Mouse (Mus musculus): ENCODE measurements around the gene Prkra. TPM values are rescaled to one million over a fixed set of nuclear protein-coding genes. Genes with fewer than 3 reads are reported as not detected.

Prkra gene
- polyA plus RNA-seq (2017; shearing (Covaris generic)): 1 to 10 TPM; 7.7 to 8.8 TPM

DNA sequence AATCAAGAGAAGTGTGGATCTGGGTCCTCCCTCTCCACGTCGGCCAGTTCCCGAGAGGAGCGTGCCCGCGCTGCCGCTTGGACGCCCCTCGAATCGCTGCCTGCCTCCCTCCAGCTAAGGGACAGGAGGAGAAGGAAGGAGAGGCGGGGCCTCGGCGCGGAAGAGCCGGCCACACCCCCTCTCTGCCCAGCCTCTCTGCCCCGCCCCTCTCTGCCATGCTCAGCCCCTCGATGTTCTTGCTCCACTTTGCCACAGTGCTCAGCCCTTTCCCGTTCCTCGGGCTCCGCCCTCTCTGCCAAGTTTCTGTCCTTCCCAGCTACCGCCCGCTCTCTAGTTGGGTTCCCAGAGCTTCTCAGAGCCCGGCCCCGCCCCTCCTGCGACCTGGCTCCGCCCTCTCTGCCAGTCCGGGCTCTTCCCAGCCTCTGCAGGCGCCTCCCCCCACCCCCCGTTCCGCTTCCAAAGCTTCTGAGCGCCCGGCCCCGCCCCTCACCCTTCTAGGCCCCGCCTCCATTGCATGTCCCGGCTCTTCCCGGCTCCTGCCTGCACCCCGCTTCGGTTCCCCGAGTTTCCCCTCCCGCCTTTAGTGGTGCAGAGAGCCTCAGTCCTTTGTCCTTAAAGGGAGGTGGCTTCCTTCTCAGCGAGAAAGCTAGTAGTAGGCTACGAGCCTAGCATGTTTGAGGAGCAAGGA lies at the start of gene Prkra, which contains the start of gene Pjvk:
Gene Prkra, minus strand, starts transcription at position 133 of the 688 bp plus-strand sequence.
Gene Pjvk, plus strand, starts transcription at position 594 of the 688 bp plus-strand sequence.

DNA sequence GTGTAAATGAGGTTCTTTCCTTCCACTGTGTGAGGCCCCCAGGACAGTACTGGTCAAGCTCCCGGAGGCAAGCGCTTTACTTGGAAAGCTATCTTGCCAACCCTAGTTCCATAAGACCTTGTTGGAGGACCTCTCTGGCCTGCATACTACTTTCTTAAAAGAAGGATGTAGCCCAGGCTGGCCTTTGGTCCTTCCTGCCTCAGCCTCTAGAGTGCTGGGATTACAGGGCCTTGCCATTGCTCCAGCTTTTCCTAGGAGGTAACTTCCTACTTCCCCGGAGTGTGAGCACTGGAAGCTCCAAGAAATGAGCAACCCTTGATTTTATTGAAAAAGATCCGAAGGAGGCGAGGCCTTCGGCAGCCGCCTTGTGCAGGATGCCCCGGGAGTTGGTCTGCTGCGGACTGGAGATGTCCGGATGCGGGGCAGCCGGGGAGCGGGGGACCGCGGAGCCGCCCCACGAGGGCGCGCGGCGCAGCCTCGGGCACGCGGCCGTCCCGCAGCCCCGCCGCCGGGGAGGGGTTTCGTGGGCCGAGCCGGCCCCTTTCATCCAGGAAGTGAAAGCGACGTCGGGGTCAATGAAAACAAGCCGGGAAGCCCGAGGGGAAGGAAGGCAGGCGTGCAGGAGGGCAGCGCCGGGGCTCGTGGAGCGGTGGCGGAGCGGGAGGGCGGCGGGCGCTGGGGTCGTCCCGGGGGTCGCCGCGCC lies 27.1 kb upstream of the Prkra start, which contains the start of gene Plekha3:
Gene Plekha3, plus strand, starts transcription at position 557 of the 703 bp plus-strand sequence.

DNA sequence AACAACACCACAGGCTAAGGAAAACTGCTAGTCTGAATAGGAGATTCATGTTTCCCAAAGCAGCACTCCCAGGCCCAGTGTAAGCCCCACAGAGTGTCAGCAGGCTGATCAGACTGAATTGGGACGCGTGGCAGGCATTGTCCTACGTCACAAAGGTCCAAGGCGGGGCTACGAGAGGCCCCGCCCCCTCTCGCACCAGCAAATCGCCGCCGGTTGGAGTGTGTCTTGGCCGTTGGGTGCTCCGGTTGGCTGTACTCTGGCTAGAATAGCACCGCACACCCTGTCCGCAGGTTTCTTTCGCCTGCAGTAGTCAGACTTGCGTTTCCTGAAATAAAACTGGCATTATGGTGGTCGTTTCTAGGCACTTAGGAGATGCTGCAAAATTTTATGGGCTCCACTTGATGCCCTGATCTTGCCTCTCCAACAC lies 25.2 kb upstream of the Prkra start, which contains the start of gene Fkbp7:
Gene Fkbp7, minus strand, starts transcription at position 151 of the 427 bp plus-strand sequence.

Other genes with a start within 250 kb of the Prkra start
- 1 to 10 TPM; 3.4 to 4.2 TPM for gene Osbpl6, start 241.5 kb downstream of the Prkra start, polyA plus RNA-seq (2017; shearing (Covaris generic))
- under 1 TPM in 1 of 2 experiments, not detected in 1; 0.77 TPM for gene Pjvk, start 461 bp upstream of the Prkra start, polyA plus RNA-seq (2017; shearing (Covaris generic))
- 1 to 10 TPM; 2.8 to 4.1 TPM for gene Fkbp7, start 25.1 kb upstream of the Prkra start, polyA plus RNA-seq (2017; shearing (Covaris generic))
- gene Plekha3, start 27.3 kb upstream of the Prkra start, polyA plus RNA-seq (2017; shearing (Covaris generic)): 10 to 100 TPM; 44.7 to 52.4 TPM

All from inflammation-experienced regulatory T-cells (primary cell).